Mouse (Mus musculus) hindbrain, embryonic 13.5 days (tissue): ENCODE measurements around the gene Rpl22. TPM values are rescaled to one million over a fixed set of nuclear protein-coding genes. Genes with fewer than 3 reads are reported as not detected.
A peak's percentile ranks its signal among the peaks of the same experiment; 100 is the strongest.

Experiments used
- ATAC-seq: fragments of 200-750 bp; cut with Nextera tagmentation; 2 replicates; pipeline ENCODE4 v1.8.0; 2017; ENCODE audit warnings: moderate TSS enrichment; ENCODE audit not compliant: low FRiP score
- H3K27ac ChIP-seq: fragments of 300-500 bp; sonication (generic); 2 replicates; pipeline ENCODE4 v1.5.1; 2015; ENCODE audit warnings: inconsistent platforms, mild to moderate bottlenecking, moderate library complexity
- H3K27me3 ChIP-seq: fragments of 300-500 bp; sonication (generic); 2 replicates; pipeline ENCODE4 v1.6.1; 2015; ENCODE audit warnings: mild to moderate bottlenecking, inconsistent platforms
- H3K36me3 ChIP-seq: fragments of 300-500 bp; sonication (generic); 2 replicates; pipeline ENCODE4 v1.6.1; 2015; ENCODE audit warnings: mild to moderate bottlenecking, inconsistent platforms
- H3K4me1 ChIP-seq: fragments of 300-500 bp; sonication (generic); replicated peaks from 2 replicates; pipeline ENCODE4 v1.6.1; 2015; ENCODE audit warnings: inconsistent platforms
- H3K4me2 ChIP-seq: fragments of 300-500 bp; sonication (generic); 2 replicates; pipeline ENCODE4 v1.6.1; 2015; ENCODE audit warnings: inconsistent platforms, mild to moderate bottlenecking, moderate library complexity
- H3K4me3 ChIP-seq: fragments of 300-500 bp; sonication (generic); 2 replicates; pipeline ENCODE4 v1.5.1; 2015; ENCODE audit warnings: mild to moderate bottlenecking, inconsistent platforms
- H3K9ac ChIP-seq: fragments of 300-500 bp; sonication (generic); 2 replicates; pipeline ENCODE4 v1.6.1; 2015; ENCODE audit warnings: mild to moderate bottlenecking, inconsistent platforms
- H3K9me3 ChIP-seq: fragments of 300-500 bp; sonication (generic); 2 replicates; pipeline ENCODE4 v1.6.1; 2016; ENCODE audit warnings: inconsistent platforms
- WGBS: fragments of 180-500 bp; shearing (Covaris S2); methylation state at CpG from one replicate; pipeline ENCODE4 v1.1.7; 2015; 5-methylcytosine and 5-hydroxymethylcytosine counted together
- polyA plus RNA-seq: library from polyadenylated mRNA; unstranded; fragments of >200 nt; fragmentation: Nextera tagmentation; extraction: Ambion mirVana; gene quantifications from 2 replicates; pipeline ENCODE4 v1.2.1, GENCODE M21; 2015

Rpl22 gene
- polyA plus RNA-seq, 1 experiment from 2014 or later: 218 TPM

DNA sequence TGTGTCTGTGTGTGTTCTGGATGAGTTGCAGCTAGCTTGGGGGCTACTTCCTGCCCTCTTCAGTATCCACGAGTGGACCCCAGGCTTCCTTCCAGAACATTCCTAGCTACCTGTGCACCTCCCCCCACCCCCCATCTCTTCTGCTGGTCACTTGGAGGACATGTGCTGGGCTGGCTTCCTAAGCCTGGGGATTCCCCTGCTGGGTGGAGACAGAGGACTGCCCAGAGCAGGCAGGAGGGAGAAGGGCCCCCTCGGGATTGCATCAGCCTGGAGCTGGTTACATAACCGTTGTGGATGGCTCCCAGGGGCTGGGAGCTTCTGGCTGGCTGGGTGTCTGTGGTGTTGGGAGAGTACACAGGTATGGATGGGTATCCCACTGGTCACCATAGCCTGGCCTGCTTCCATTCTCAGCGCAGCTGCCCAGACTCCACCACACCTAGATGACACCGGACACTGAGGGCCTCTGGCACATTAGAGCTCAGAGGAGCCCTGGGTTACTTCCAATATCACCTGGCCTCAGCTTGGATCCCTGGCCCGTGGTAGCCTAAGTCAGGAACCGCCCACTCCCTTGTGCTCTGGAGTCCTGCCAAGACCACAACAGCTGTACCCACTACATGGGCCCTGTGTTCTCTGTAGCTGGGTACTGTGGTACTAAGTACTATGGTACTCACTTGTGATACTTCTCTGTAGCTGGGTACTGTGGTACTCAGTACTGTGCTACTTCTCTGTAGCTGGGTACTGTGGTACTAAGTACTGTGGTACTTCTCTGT lies 19.8 kb downstream of the Rpl22 start:
- Histone ChIP-seq H3K9me3 (no peaks in the 10 kb centered on the region), H3K9ac (0 out of 2 replicates have a peak overlapping the region, but pooled peaks have one; percentile 24), H3K27me3 (peaks cover 37% of the 10 kb centered on the region), H3K4me3 (no peak overlapping the region), H3K27ac (no peak overlapping the region), H3K4me2 (no peak overlapping the region), H3K4me1 (peaks cover 55% of the 10 kb centered on the region), H3K36me3 (no peaks in the 10 kb centered on the region)
- no peak for ATAC-seq
- 60% methylated on average over 7 of the region's 7 CpGs for WGBS

DNA sequence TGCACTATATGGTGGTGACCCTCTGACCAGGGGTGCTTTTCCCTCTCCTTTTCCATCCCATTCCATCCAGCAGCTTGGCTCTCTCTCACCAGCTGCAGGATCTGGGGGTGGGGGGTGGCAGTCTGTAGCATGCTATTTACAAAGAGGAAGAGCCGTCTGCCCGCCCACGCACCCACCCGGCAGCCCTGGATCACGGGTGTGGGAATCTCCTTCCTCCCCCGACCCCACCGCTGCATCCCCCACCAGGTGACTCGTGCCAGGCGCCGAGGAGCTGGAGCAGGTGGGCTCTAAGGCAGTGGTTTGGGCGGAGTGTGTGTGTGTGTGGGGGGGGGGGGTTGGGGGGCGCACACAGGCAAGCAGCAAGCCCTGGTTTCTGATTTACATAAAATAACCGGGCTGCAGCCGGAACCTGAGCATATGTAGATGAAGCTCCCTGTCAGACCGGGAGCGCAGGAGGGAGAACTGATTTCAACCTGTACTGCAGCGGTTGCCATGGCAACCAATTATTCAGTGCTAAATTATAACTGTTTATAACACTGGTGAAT lies 24.4 kb downstream of the Rpl22 start:
- H3K4me1 ChIP-seq: peaks cover 49% of the 10 kb centered on the region
- no peaks in the 10 kb centered on the region for H3K9me3 ChIP-seq
- WGBS: 8% methylated on average over 16 of the region's 17 CpGs
- H3K27ac ChIP-seq: peak overlapping the region; percentile 94
- H3K9ac ChIP-seq: peak overlapping the region; percentile 72
- H3K4me2 ChIP-seq: peak overlapping the region; percentile 50
- H3K36me3 ChIP-seq: peaks cover 7% of the 10 kb centered on the region
- peak overlapping the region; percentile 24 for H3K4me3 ChIP-seq
- peaks cover 57% of the 10 kb centered on the region for H3K27me3 ChIP-seq
- ATAC-seq: peak; percentile 74

DNA sequence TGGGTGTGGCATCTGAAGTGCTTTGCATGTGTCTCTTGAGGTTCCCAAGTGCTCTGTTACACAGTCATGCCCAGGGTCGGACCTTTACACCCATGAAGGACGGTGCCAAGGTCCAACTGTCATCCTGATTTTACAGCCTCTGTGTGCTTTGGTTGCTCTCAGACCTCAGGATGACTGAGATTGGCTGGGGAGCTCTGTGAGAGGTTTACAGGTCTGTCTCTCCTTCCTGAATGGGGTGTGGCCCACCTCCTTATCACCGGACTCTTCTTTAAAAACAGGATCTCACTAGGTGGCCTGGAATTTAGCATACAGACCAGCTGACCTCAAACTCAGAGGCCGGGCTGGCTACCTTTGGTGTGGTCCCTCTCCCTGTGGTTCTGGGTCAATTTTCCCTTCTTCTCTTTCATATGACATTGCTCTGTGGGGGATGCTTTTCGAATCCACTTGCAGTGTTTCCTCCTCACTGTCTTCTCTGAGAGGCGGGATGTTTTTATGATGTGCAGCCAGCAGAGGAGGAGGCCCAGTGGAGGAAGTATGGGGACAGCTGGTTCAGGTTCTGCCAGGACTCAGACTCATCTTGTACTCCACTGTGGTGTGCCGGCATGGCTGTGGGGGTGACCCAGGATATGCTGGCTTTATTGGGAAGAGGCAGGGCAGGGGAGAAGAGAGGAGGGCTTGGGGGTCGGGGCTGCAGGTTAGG lies 25.3 kb downstream of the Rpl22 start:
- 35% methylated on average over 8 of the region's 8 CpGs for WGBS
- peak overlapping the region; percentile 94 for H3K27ac ChIP-seq
- no peaks in the 10 kb centered on the region for H3K9me3 ChIP-seq
- peak overlapping the region; percentile 50 for H3K4me2 ChIP-seq
- peak overlapping the region; percentile 30 for H3K9ac ChIP-seq
- ATAC-seq: no peak
- peaks cover 13% of the 10 kb centered on the region for H3K36me3 ChIP-seq
- H3K4me3 ChIP-seq: no peak overlapping the region
- peaks cover 44% of the 10 kb centered on the region for H3K4me1 ChIP-seq
- peaks cover 56% of the 10 kb centered on the region for H3K27me3 ChIP-seq

- ATAC-seq: no peak
- H3K9ac ChIP-seq: peak overlapping the region; percentile 29; the same call in 1 of the 2 replicates
- 12% methylated on average over 14 of the region's 14 CpGs for WGBS
- H3K9me3 ChIP-seq: no peaks in the 10 kb centered on the region
- H3K27ac ChIP-seq: peak overlapping the region; percentile 94
- peaks cover 58% of the 10 kb centered on the region for H3K27me3 ChIP-seq
- H3K4me2 ChIP-seq: peak overlapping the region; percentile 2; the same call in 1 of the 2 replicates
- H3K4me3 ChIP-seq: no peak overlapping the region
- H3K36me3 ChIP-seq: peaks cover 18% of the 10 kb centered on the region
- peaks cover 44% of the 10 kb centered on the region for H3K4me1 ChIP-seq
Measured at GRCm38 (mm10) chr4:152351422-152352305, 26.1 kb downstream of the Rpl22 start.

DNA sequence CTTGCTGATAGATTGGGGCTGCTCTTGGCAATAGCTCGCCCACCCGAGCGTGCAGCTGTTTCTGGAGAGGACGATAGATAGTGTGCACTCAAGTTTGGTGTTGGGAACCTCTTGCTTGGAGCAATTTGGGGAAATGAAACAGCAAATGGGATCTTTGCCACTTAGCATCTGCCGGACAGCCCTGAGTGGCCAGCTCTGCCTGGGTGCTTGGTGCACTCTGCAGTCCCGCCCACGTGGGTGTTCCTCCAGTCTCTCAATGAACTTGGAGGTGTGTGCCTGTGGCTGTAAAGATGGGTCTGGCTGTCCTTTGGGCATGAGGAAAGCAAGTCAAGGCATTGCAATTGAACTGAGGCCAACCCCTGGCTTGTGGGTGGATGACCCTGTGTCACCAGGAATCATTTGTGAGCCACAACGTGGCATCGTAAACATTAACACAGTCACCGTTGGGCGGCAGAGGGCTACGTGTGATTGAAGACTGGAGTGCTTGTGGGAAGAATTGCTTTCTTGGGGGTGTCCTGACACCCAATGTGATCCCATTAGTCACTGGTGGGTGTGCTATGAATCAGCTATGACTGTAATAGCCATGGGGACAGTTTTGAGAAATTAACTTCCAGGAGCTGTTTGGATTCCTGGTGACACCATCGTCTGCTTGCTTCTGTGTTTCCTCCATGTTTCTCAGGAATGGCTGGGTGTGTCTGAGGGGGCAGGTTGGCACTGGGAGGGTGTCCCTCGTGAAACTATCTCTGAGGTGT lies 28.5 kb downstream of the Rpl22 start:
- Histone ChIP-seq H3K36me3 (peaks cover 37% of the 10 kb centered on the region), H3K9me3 (no peaks in the 10 kb centered on the region), H3K9ac (no peak overlapping the region), H3K4me2 (no peak overlapping the region), H3K27ac (no peak overlapping the region), H3K4me3 (no peak overlapping the region), H3K27me3 (peaks cover 63% of the 10 kb centered on the region), H3K4me1 (peaks cover 36% of the 10 kb centered on the region)
- 71% methylated on average over 14 of the region's 14 CpGs for WGBS
- no peak for ATAC-seq

- no peak for ATAC-seq
- H3K27ac ChIP-seq: no peak overlapping the region
- H3K27me3 ChIP-seq: peaks cover 75% of the 10 kb centered on the region
- peaks cover 24% of the 10 kb centered on the region for H3K4me1 ChIP-seq
- H3K9ac ChIP-seq: no peak overlapping the region
- H3K9me3 ChIP-seq: no peaks in the 10 kb centered on the region
- 87% methylated on average over 7 of the region's 7 CpGs for WGBS
- no peak overlapping the region for H3K4me2 ChIP-seq
- peaks cover 41% of the 10 kb centered on the region for H3K36me3 ChIP-seq
- no peak overlapping the region for H3K4me3 ChIP-seq
Measured at GRCm38 (mm10) chr4:152355672-152356071, 30.1 kb downstream of the Rpl22 start.

GRCm38 (mm10) chr4:152359700-152360099 lies 34.2 kb downstream of the Rpl22 start:
- H3K9ac ChIP-seq: no peak overlapping the region
- H3K27ac ChIP-seq: no peak overlapping the region
- no peak for ATAC-seq
- peaks cover 15% of the 10 kb centered on the region for H3K4me1 ChIP-seq
- H3K4me3 ChIP-seq: no peak overlapping the region
- H3K4me2 ChIP-seq: no peak overlapping the region
- peaks cover 60% of the 10 kb centered on the region for H3K36me3 ChIP-seq
- H3K9me3 ChIP-seq: no peaks in the 10 kb centered on the region
- H3K27me3 ChIP-seq: peaks cover 70% of the 10 kb centered on the region
- WGBS: 8% methylated on average over 11 of the region's 11 CpGs

DNA sequence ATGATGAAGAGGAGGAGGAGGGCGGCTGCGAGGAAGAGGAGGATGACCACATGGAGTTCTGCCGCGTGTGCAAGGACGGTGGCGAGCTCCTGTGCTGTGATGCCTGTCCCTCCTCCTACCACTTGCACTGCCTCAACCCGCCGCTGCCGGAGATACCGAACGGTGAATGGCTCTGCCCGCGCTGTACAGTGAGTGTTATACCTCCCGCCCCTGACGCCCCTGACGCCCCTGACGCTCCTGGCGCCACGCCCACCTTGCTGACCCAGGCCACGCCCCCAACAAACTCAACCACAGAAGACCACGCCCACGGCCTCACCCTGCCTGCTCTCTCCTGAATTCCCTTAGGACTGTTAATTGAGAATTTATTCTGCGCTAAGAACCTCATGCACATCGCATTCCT lies 35.3 kb downstream of the Rpl22 start:
- 2% methylated on average over 24 of the region's 24 CpGs for WGBS

DNA sequence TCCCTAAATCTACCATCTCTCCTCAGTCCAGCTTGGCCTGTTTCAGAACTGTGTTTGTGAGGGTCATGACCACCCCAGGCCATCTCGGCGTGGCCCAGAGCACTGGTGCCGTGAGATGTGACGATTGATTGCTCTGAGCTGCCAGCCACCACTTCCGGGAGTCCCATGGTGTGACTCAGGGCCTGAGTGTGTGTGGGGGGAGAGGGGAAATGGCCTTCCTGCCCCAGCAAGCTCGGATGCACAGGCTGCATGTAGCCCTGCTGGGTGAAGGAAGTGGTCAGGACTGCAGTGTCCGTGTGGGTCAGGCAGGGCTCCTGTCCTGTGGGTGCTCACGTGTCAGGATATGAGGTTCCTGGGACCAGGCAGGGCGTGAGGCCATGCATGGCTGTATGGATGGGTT lies 36.6 kb downstream of the Rpl22 start:
- H3K27me3 ChIP-seq: peaks cover 76% of the 10 kb centered on the region
- ATAC-seq: no peak
- H3K9ac ChIP-seq: no peak overlapping the region
- peaks cover 30% of the 10 kb centered on the region for H3K4me1 ChIP-seq
- H3K9me3 ChIP-seq: no peaks in the 10 kb centered on the region
- H3K36me3 ChIP-seq: peaks cover 56% of the 10 kb centered on the region
- H3K4me2 ChIP-seq: no peak overlapping the region
- WGBS: 71% methylated on average over 9 of the region's 9 CpGs
- H3K4me3 ChIP-seq: no peak overlapping the region
- no peak overlapping the region for H3K27ac ChIP-seq

More for the DNA sequence above, 35.3 kb downstream of the Rpl22 start:
- Histone ChIP-seq H3K4me1 (peaks cover 26% of the 10 kb centered on the region), H3K36me3 (peaks cover 55% of the 10 kb centered on the region), H3K27me3 (peaks cover 73% of the 10 kb centered on the region), H3K27ac (no peak overlapping the region), H3K4me2 (peak overlapping the region; percentile 34), H3K9me3 (no peaks in the 10 kb centered on the region), H3K4me3 (no peak overlapping the region), H3K9ac (peak overlapping the region; percentile 39; the same call in 1 of the 2 replicates)
- ATAC-seq: no peak

DNA sequence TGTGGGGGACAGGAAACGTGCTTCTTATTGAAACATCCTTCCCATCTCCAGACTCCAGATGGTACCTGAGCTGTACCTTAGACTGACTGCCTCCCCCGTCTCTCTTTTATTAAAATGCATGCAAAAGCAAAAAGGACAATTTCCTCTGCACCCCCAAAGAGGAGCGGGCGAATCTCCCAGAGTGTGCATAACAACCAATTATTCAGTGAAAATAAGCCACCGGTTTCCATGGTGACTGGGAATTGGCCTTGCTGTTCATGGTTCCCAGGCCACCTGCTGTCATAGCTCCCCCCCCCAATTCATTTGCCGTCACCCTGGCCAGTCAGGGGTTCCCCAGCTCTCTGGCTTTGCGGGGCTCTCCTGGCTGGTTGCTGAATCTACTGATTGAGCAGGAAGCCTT lies 39.7 kb downstream of the Rpl22 start:
- ATAC-seq: no peak
- H3K27me3 ChIP-seq: peaks cover 56% of the 10 kb centered on the region
- 33% methylated on average over 7 of the region's 7 CpGs for WGBS
- H3K4me3 ChIP-seq: no peak overlapping the region
- H3K4me1 ChIP-seq: peaks cover 30% of the 10 kb centered on the region
- H3K9ac ChIP-seq: no peak overlapping the region
- H3K27ac ChIP-seq: peak overlapping the region; percentile 72
- H3K4me2 ChIP-seq: no peak overlapping the region
- no peaks in the 10 kb centered on the region for H3K9me3 ChIP-seq
- H3K36me3 ChIP-seq: peaks cover 54% of the 10 kb centered on the region

- no peak overlapping the region for H3K4me2 ChIP-seq
- no peaks in the 10 kb centered on the region for H3K9me3 ChIP-seq
- no peak for ATAC-seq
- no peak overlapping the region for H3K27ac ChIP-seq
- peaks cover 74% of the 10 kb centered on the region for H3K36me3 ChIP-seq
- H3K4me1 ChIP-seq: no peaks in the 10 kb centered on the region
- WGBS: 90% methylated on average over 17 of the region's 17 CpGs
- H3K4me3 ChIP-seq: no peak overlapping the region
- peaks cover 9% of the 10 kb centered on the region; the same call in 1 of the 2 replicates for H3K27me3 ChIP-seq
- no peak overlapping the region for H3K9ac ChIP-seq
Measured at GRCm38 (mm10) chr4:152382528-152383252, 57.1 kb downstream of the Rpl22 start.
